Mouse (Mus musculus) monocyte, adult 59 days (primary cell): ENCODE results near the gene Syt8. TPM values are rescaled to one million over a fixed set of nuclear protein-coding genes. Genes with fewer than 3 reads are reported as not detected.

Experiments used
- total RNA-seq, 2 experiments: library from RNA; stranded (reverse); gene quantifications; one replicate each; pipeline ENCODE4 v1.2.4; 2023

The Syt8 gene
- not detected for total RNA-seq

GRCm38 (mm10) chr7:142434137-142434865, at the start of gene Syt8:
Gene Syt8, plus strand, starts transcription at chr7:142434850.

GRCm38 (mm10) chr7:142387419-142388148, 47.1 kb upstream of the Syt8 start, which contains the start of gene Ctsd:
Gene Ctsd, minus strand, starts transcription at chr7:142388038.

GRCm38 (mm10) chr7:142441585-142441984, 6.9 kb downstream of the Syt8 start, which contains the start of gene Tnni2:
Gene Tnni2, plus strand, starts transcription at chr7:142441808.

GRCm38 (mm10) chr7:142460636-142461077, 26.0 kb downstream of the Syt8 start, which contains the start of gene Lsp1:
Gene Lsp1, plus strand, starts transcription at chr7:142460809.

Other genes with a start within 250 kb of the Syt8 start
- gene Gm10153, start 244.5 kb upstream of the Syt8 start, total RNA-seq, result not detected
- not detected for gene Krtap5-3, start 233.5 kb upstream of the Syt8 start, total RNA-seq
- gene Gm7579, start 223.0 kb upstream of the Syt8 start, total RNA-seq, result not detected
- not detected for gene Krtap5-5, start 204.9 kb upstream of the Syt8 start, total RNA-seq
- not detected for gene Gm40460, start 193.8 kb upstream of the Syt8 start, total RNA-seq
- gene Gm2431, start 176.5 kb upstream of the Syt8 start, total RNA-seq, result not detected
- not detected for gene Gm4559, start 160.5 kb upstream of the Syt8 start, total RNA-seq
- gene Krtap5-1, start 137.7 kb upstream of the Syt8 start, total RNA-seq, result not detected
- not detected for gene Krtap5-4, start 131.3 kb upstream of the Syt8 start, total RNA-seq
- gene Ifitm10, start 61.1 kb upstream of the Syt8 start, total RNA-seq, result 10 to 100 TPM in 1 of 2 experiments, 1 to 10 TPM in 1; 8.6 to 10.3 TPM
- gene Gm49369, start 52.2 kb upstream of the Syt8 start, total RNA-seq, result not detected
- 100 to 1,000 TPM; 587 to 608 TPM for gene Ctsd, start 46.8 kb upstream of the Syt8 start, total RNA-seq
- 10 to 100 TPM in 1 of 2 experiments, 1 to 10 TPM in 1; 8.4 to 13.1 TPM for gene Tnni2, start 7.0 kb downstream of the Syt8 start, total RNA-seq
- 1,000 to 10,000 TPM; 1,508 to 1,740 TPM for gene Lsp1, start 26.0 kb downstream of the Syt8 start, total RNA-seq
- 10 to 100 TPM; 39.8 to 40.8 TPM for gene Tnnt3, start 64.0 kb downstream of the Syt8 start, total RNA-seq
- gene Mrpl23, start 97.8 kb downstream of the Syt8 start, total RNA-seq, result 1 to 10 TPM; 3.5 to 3.7 TPM
- not detected for gene Igf2, start 232.0 kb downstream of the Syt8 start, total RNA-seq
- gene Gm49394, start 235.1 kb downstream of the Syt8 start, total RNA-seq, result not detected